In genomic region chr17:40793921-40794854, GRCm38 (mm10) we compare ENCODE assay signal across 9 mouse cellular contexts. TPM values are rescaled to one million over a fixed set of nuclear protein-coding genes. Genes with fewer than 3 reads are reported as not detected.
DNase-seq lines count a peak whose midpoint lies in the region; ATAC-seq and TF ChIP-seq lines count a peak whose summit lies in the region.
"Had no signal": no experiment of that assay in that cellular context is flagged by ENCODE, and none has a peak within 500 bp of the region (broad histone marks: within the 10 kb centered on the region; RNA-seq: fewer than 3 reads in every experiment).

No protein-coding gene starts in this region.

- H3K36me3 ChIP-seq in forebrain, embryonic 11.5 days (ENCODE audit: control insufficient read depth, insufficient read depth, low read length) = no peaks in the 10 kb centered on the region
- no peaks in the 10 kb centered on the region for H3K36me3 ChIP-seq in forebrain, postnatal 0 days (ENCODE audit: insufficient read depth)
- H3K36me3 ChIP-seq in midbrain, embryonic 14.5 days (ENCODE audit: control insufficient read depth, insufficient read depth, low read length) = no peaks in the 10 kb centered on the region
- H3K36me3 ChIP-seq: lung, embryonic 15.5 days had no signal

- H3K4me3 ChIP-seq in forebrain, embryonic 11.5 days (ENCODE audit: low read depth, low read length) = no peak overlapping the region
- H3K4me3 ChIP-seq in forebrain, postnatal 0 days (ENCODE audit: low read depth, low read length) = no peak overlapping the region
- no peak overlapping the region for H3K4me3 ChIP-seq in midbrain, embryonic 14.5 days (replicated peaks; ENCODE audit: low read depth, low read length)
- H3K4me3 ChIP-seq: lung, embryonic 15.5 days had no signal

- WGBS in forebrain, embryonic 11.5 days = 66% methylated on average over 20 of the region's 20 CpGs
- 62% methylated on average over 20 of the region's 20 CpGs for WGBS in forebrain, postnatal 0 days
- WGBS in midbrain, embryonic 14.5 days = 64% methylated on average over 20 of the region's 20 CpGs

- DNase-seq in forebrain, embryonic 11.5 days (ENCODE audit: low spot score) = peak; percentile 52
- no peak for DNase-seq in forebrain, postnatal 0 days
- DNase-seq in urinary bladder, adult 2 months (ENCODE audit: low spot score) = peak; percentile 20
- no peak for DNase-seq in urinary bladder, postnatal 4 days (ENCODE audit: low spot score in 2 of 2)
- DNase-seq in midbrain, embryonic 14.5 days = no peak
- DNase-seq in cerebellum, adult 9-10 months = no peak

- no peak overlapping the region for H3K4me2 ChIP-seq in forebrain, embryonic 11.5 days (ENCODE audit: low read depth, low read length, severe bottlenecking)
- no peak overlapping the region for H3K4me2 ChIP-seq in forebrain, postnatal 0 days (ENCODE audit: low read depth)
- H3K4me2 ChIP-seq in midbrain, embryonic 14.5 days (ENCODE audit: low read length) = no peak overlapping the region
- H3K4me2 ChIP-seq: lung, embryonic 15.5 days had no signal

- no peak overlapping the region for H3K9ac ChIP-seq in forebrain, embryonic 11.5 days (ENCODE audit: low read length)
- H3K9ac ChIP-seq in forebrain, postnatal 0 days = no peak overlapping the region
- no peak overlapping the region for H3K9ac ChIP-seq in midbrain, embryonic 14.5 days (replicated peaks; ENCODE audit: low read length)
- H3K9ac ChIP-seq: lung, embryonic 15.5 days had no signal

- no peaks in the 10 kb centered on the region for H3K9me3 ChIP-seq in forebrain, embryonic 11.5 days (ENCODE audit: control insufficient read depth, low read length)
- no peaks in the 10 kb centered on the region for H3K9me3 ChIP-seq in forebrain, postnatal 0 days (ENCODE audit: low read length)
- no peaks in the 10 kb centered on the region for H3K9me3 ChIP-seq in midbrain, embryonic 14.5 days (ENCODE audit: control insufficient read depth, low read length)
- H3K9me3 ChIP-seq: lung, embryonic 15.5 days had no signal

- no peak for TF ChIP-seq CTCF in forebrain, postnatal 0 days (IDR thresholded peaks at IDR 0.05; ENCODE audit: low read depth)

- H3K4me1 ChIP-seq in forebrain, embryonic 11.5 days (replicated peaks; ENCODE audit: control insufficient read depth, insufficient read depth, low read length) = no peaks in the 10 kb centered on the region
- no peaks in the 10 kb centered on the region for H3K4me1 ChIP-seq in forebrain, postnatal 0 days (ENCODE audit: insufficient read depth)
- no peaks in the 10 kb centered on the region for H3K4me1 ChIP-seq in midbrain, embryonic 14.5 days (ENCODE audit: control insufficient read depth, insufficient read depth, low read length)
- H3K4me1 ChIP-seq: lung, embryonic 15.5 days had no signal

- no peak for ATAC-seq in forebrain, embryonic 11.5 days (replicated peaks; ENCODE audit: low FRiP score)
- ATAC-seq in forebrain, postnatal 0 days = no peak
- ATAC-seq in hematopoietic stem cell, adult 5-6 weeks (replicated peaks in 1 of 2; ENCODE audit: insufficient read depth in 1 of 2, low FRiP score in 2 of 2, low TSS enrichment in 1 of 2, low read depth in 1 of 2, poor library complexity in 2 of 2, severe bottlenecking in 2 of 2) = peak; percentile 94 to 96
- ATAC-seq in megakaryocyte-erythroid progenitor cell, adult 5-6 weeks (replicated peaks; ENCODE audit: low FRiP score, low TSS enrichment, poor library complexity, severe bottlenecking) = peak; percentile 100
- no peak for ATAC-seq in midbrain, embryonic 14.5 days (ENCODE audit: low FRiP score, low TSS enrichment)

- H3K27ac ChIP-seq in forebrain, embryonic 11.5 days (ENCODE audit: low read depth, low read length) = no peak overlapping the region
- no peak overlapping the region for H3K27ac ChIP-seq in forebrain, postnatal 0 days (ENCODE audit: low read depth, low read length)
- no peak overlapping the region for H3K27ac ChIP-seq in midbrain, embryonic 14.5 days (replicated peaks; ENCODE audit: low read depth, low read length)
- H3K27ac ChIP-seq: lung, embryonic 15.5 days had no signal

- no peaks in the 10 kb centered on the region for H3K27me3 ChIP-seq in forebrain, embryonic 11.5 days (ENCODE audit: control insufficient read depth, insufficient read depth, low read length)
- no peaks in the 10 kb centered on the region for H3K27me3 ChIP-seq in forebrain, postnatal 0 days (ENCODE audit: insufficient read depth, low read length)
- no peaks in the 10 kb centered on the region for H3K27me3 ChIP-seq in midbrain, embryonic 14.5 days (ENCODE audit: control insufficient read depth, insufficient read depth, low read length)
- H3K27me3 ChIP-seq: lung, embryonic 15.5 days had no signal

RNA-seq across cellular contexts. Expression of gene Crisp2, which starts 12.6 kb away (rescaled TPM):
- polyA plus RNA-seq in forebrain, embryonic 11.5 days (2014; fragmentation: Nextera tagmentation; extraction: Ambion mirVana) = not detected in 2 replicates
- total RNA-seq in forebrain, postnatal 0 days (2014; rRNA removed) = 0.31 TPM in 1 of 2 replicates, not detected in the other
- polyA plus RNA-seq in forebrain, postnatal 0 days (2015; fragmentation: Nextera tagmentation; extraction: Ambion mirVana) = not detected in 2 replicates
- polyA plus RNA-seq in urinary bladder, adult 2 months (2012; rRNA removed) = 0.18 TPM in 2 replicates
- 13.6 TPM in 1 of 2 replicates, not detected in the other for total RNA-seq in hematopoietic stem cell, adult 5-6 weeks (2017)
- 3.8 TPM in 1 of 2 replicates, not detected in the other for total RNA-seq in megakaryocyte-erythroid progenitor cell, adult 5-6 weeks (2014; fragmentation: Nextera tagmentation)
- total RNA-seq in megakaryocyte-erythroid progenitor cell, adult 5-6 weeks (2017) = 3.1 TPM in 1 of 2 replicates, not detected in the other
- not detected in 2 replicates for polyA plus RNA-seq in midbrain, embryonic 14.5 days (2014; fragmentation: Nextera tagmentation; extraction: Ambion mirVana)
- polyA plus RNA-seq: lung, embryonic 15.5 days had no signal

RNA-seq across cellular contexts. Expression of gene Rhag, which starts 16.7 kb away (rescaled TPM):
- 6.9 and 8.8 TPM in 2 replicates for polyA plus RNA-seq in forebrain, embryonic 11.5 days (2014; fragmentation: Nextera tagmentation; extraction: Ambion mirVana)
- total RNA-seq in forebrain, postnatal 0 days (2014; rRNA removed) = not detected in 2 replicates
- not detected in 2 replicates for polyA plus RNA-seq in forebrain, postnatal 0 days (2015; fragmentation: Nextera tagmentation; extraction: Ambion mirVana)
- polyA plus RNA-seq in urinary bladder, adult 2 months (2012; rRNA removed) = not detected in 2 replicates
- total RNA-seq in hematopoietic stem cell, adult 5-6 weeks (2017) = 2.2 and 8.2 TPM in 2 replicates
- 98.6 and 128 TPM in 2 replicates for total RNA-seq in megakaryocyte-erythroid progenitor cell, adult 5-6 weeks (2014; fragmentation: Nextera tagmentation)
- 54.1 and 79.9 TPM in 2 replicates for total RNA-seq in megakaryocyte-erythroid progenitor cell, adult 5-6 weeks (2017)
- 0.13 TPM in 1 of 2 replicates, not detected in the other for polyA plus RNA-seq in midbrain, embryonic 14.5 days (2014; fragmentation: Nextera tagmentation; extraction: Ambion mirVana)

Comparison
In these comparisons a context has a peak if more than half of its experiments do, and no peak if none do; other contexts are left out.
1. DNase-seq: peak in forebrain, embryonic 11.5 days (single experiment) and urinary bladder, adult 2 months (single experiment); none in forebrain, postnatal 0 days (single experiment), urinary bladder, postnatal 4 days (0 of 2), midbrain, embryonic 14.5 days (single experiment) and cerebellum, adult 9-10 months (single experiment).
2. ATAC-seq: peak in hematopoietic stem cell, adult 5-6 weeks (2 of 2) and megakaryocyte-erythroid progenitor cell, adult 5-6 weeks (single experiment); none in forebrain, embryonic 11.5 days (single experiment), forebrain, postnatal 0 days (single experiment) and midbrain, embryonic 14.5 days (single experiment).